Mouse (Mus musculus): ENCODE data around the gene Rps6ka5.

- TF ChIP-seq EP300 (IDR thresholded peaks at IDR 0.05; ENCODE audit: low read depth) (no peak), CTCF (IDR thresholded peaks at IDR 0.05; ENCODE audit: low read depth) (no peak)
Observed at GRCm38 (mm10) chr12:100501261-100501660, 225.5 kb downstream of the Rps6ka5 start.
